20 mouse cellular contexts compared by ENCODE assay signal in genomic region chr1:138936169-138936568, GRCm38 (mm10). TPM values are rescaled to one million over a fixed set of nuclear protein-coding genes. Genes with fewer than 3 reads are reported as not detected.
A peak's percentile ranks its signal among the peaks of the same experiment; 100 is the strongest.
DNase-seq lines count a peak whose midpoint lies in the region; ATAC-seq and TF ChIP-seq lines count a peak whose summit lies in the region.
"Had no signal": no experiment of that assay in that cellular context is flagged by ENCODE, and none has a peak within 500 bp of the region (broad histone marks: within the 10 kb centered on the region; RNA-seq: fewer than 3 reads in every experiment).

No protein-coding gene starts in this region.

- peak overlapping the region; percentile 47; the same call in 1 of the 2 replicates for H3K27ac ChIP-seq in embryonic fibroblast, embryonic 13.5 days (ENCODE audit: insufficient read depth, low read length)
- no peak overlapping the region for H3K27ac ChIP-seq in forebrain, embryonic 14.5 days (ENCODE audit: low read depth, low read length)
- H3K27ac ChIP-seq: forebrain, embryonic 15.5 days; hindbrain, embryonic 10.5 days; hindbrain, embryonic 13.5 days; intestine, embryonic 15.5 days had no signal

- H3ac ChIP-seq in C2C12 (ENCODE audit: control insufficient read depth, insufficient read length, low read depth) = no peak overlapping the region

- no peak for TF ChIP-seq POLR2A in embryonic fibroblast, embryonic 13.5 days (IDR thresholded peaks at IDR 0.05; ENCODE audit: low read depth, low read length)

- H3K9me3 ChIP-seq in forebrain, embryonic 14.5 days (replicated peaks; ENCODE audit: control insufficient read depth, low read length) = no peaks in the 10 kb centered on the region
- H3K9me3 ChIP-seq: forebrain, embryonic 15.5 days; hindbrain, embryonic 10.5 days; hindbrain, embryonic 13.5 days; intestine, embryonic 15.5 days had no signal

- no peaks in the 10 kb centered on the region for H3K36me3 ChIP-seq in C2C12 (ENCODE audit: control insufficient read depth, insufficient read depth)
- no peaks in the 10 kb centered on the region for H3K36me3 ChIP-seq in forebrain, embryonic 14.5 days (ENCODE audit: control insufficient read depth, insufficient read depth, low read length)
- H3K36me3 ChIP-seq: forebrain, embryonic 15.5 days; hindbrain, embryonic 10.5 days; hindbrain, embryonic 13.5 days; intestine, embryonic 15.5 days had no signal

- H3K4me2 ChIP-seq in forebrain, embryonic 14.5 days (ENCODE audit: low read length) = no peak overlapping the region
- H3K4me2 ChIP-seq: forebrain, embryonic 15.5 days; heart, embryonic 11.5 days; hindbrain, embryonic 13.5 days; intestine, embryonic 15.5 days had no signal

- TF ChIP-seq CTCF in C2C12 (IDR thresholded peaks at IDR 0.05; ENCODE audit: control insufficient read depth, insufficient read depth, insufficient read length) = no peak
- no peak for TF ChIP-seq CTCF in embryonic fibroblast, embryonic 13.5 days (IDR thresholded peaks at IDR 0.05; ENCODE audit: borderline replicate concordance, insufficient read depth, low read length)

- no peak overlapping the region for H3K9ac ChIP-seq in forebrain, embryonic 14.5 days (ENCODE audit: low read length)
- H3K9ac ChIP-seq: forebrain, embryonic 15.5 days; hindbrain, embryonic 13.5 days; intestine, embryonic 15.5 days had no signal

- no peak for ATAC-seq in forebrain, embryonic 14.5 days
- ATAC-seq: forebrain, embryonic 15.5 days; hindbrain, embryonic 16.5 days; intestine, embryonic 15.5 days had no signal

- no peaks in the 10 kb centered on the region for H3K27me3 ChIP-seq in C2C12 (ENCODE audit: control insufficient read depth, insufficient read depth, insufficient read length)
- no peaks in the 10 kb centered on the region for H3K27me3 ChIP-seq in forebrain, embryonic 14.5 days (replicated peaks; ENCODE audit: control insufficient read depth, insufficient read depth, low read length)
- H3K27me3 ChIP-seq: forebrain, embryonic 15.5 days; hindbrain, embryonic 13.5 days; intestine, embryonic 15.5 days had no signal

- no peak overlapping the region for H3K4me3 ChIP-seq in C2C12 (ENCODE audit: insufficient read depth, poor library complexity, severe bottlenecking)
- no peak overlapping the region for H3K4me3 ChIP-seq in embryonic fibroblast, embryonic 13.5 days (ENCODE audit: insufficient read depth, low read length)
- no peak overlapping the region for H3K4me3 ChIP-seq in forebrain, embryonic 14.5 days (ENCODE audit: low read depth, low read length)
- H3K4me3 ChIP-seq: forebrain, embryonic 15.5 days; hindbrain, embryonic 10.5 days; hindbrain, embryonic 13.5 days; intestine, embryonic 15.5 days had no signal

- intact Hi-C loops in heart, postnatal 25 days (cut with DNase I) = no loop called here

- H3K79me2 ChIP-seq in C2C12 (ENCODE audit: control insufficient read depth, insufficient read depth) = no peaks in the 10 kb centered on the region

- 79% methylated on average over 6 of the region's 6 CpGs for WGBS in forebrain, embryonic 14.5 days

- DNase-seq in heart, adult 11 months = peak; percentile 19
- no peak for DNase-seq in heart, postnatal 25 days (ENCODE audit: low spot score)
- no peak for DNase-seq in forebrain, embryonic 14.5 days (ENCODE audit: low spot score)
- no peak for DNase-seq in cerebellum, adult 9-11 months
- DNase-seq: adrenal gland, adult 8-10 months; adrenal gland, postnatal 25 days; cerebellum, adult 11-12 months; cerebellum, adult 8-10 months; cerebellum, postnatal 14 days; gastrocnemius, postnatal 25 days; heart, postnatal 36 days; kidney, adult 18-20 months had no signal

- H3K4me1 ChIP-seq in embryonic fibroblast, embryonic 13.5 days (ENCODE audit: control insufficient read depth, insufficient read depth, low read length) = peaks cover 2% of the 10 kb centered on the region; the same call in 1 of the 2 replicates
- H3K4me1 ChIP-seq in forebrain, embryonic 14.5 days (ENCODE audit: control insufficient read depth, insufficient read depth, low read length) = no peaks in the 10 kb centered on the region
- H3K4me1 ChIP-seq: forebrain, embryonic 15.5 days; hindbrain, embryonic 10.5 days; hindbrain, embryonic 13.5 days; intestine, embryonic 15.5 days had no signal

- no peaks in the 10 kb centered on the region for H3K79me3 ChIP-seq in C2C12 (ENCODE audit: low read depth)

TF ChIP-seq in C2C12, 6 proteins besides CTCF, POLR2A, EP300 and RAD21:
- TF ChIP-seq FOSL1 (IDR thresholded peaks at IDR 0.05; ENCODE audit: insufficient read depth, low read length, poor library complexity, severe bottlenecking) (peak; percentile 68), MAX (IDR thresholded peaks at IDR 0.05) (no peak), MYOG (IDR thresholded peaks at IDR 0.05; ENCODE audit: control insufficient read depth, extremely low read depth, insufficient read length) (no peak), CEBPB (IDR thresholded peaks at IDR 0.05; ENCODE audit: low read depth) (peak; percentile 44), USF1 (IDR thresholded peaks at IDR 0.05; ENCODE audit: low read depth) (no peak), MYOD1 (IDR thresholded peaks at IDR 0.05; ENCODE audit: control insufficient read depth, insufficient read length, low read depth) (no peak)

RNA-seq across cellular contexts. Expression of gene Dennd1b, which starts 27.1 kb away (rescaled TPM):
- 10 to 100 TPM; 22.6 to 23.2 TPM for total RNA-seq in heart, postnatal 25 days (2021)
- polyA plus RNA-seq in C2C12 (2012; fragmentation: generic; extraction: Trizol) = 0.81 TPM
- 9.7 and 12.3 TPM in 2 replicates for polyA plus RNA-seq in embryonic fibroblast, embryonic 13.5 days (2011; ENCODE audit: insufficient read length, low read depth, missing spikeins)
- 6.1 and 8.4 TPM in 2 replicates for polyA plus RNA-seq in forebrain, embryonic 14.5 days (2014; fragmentation: Nextera tagmentation; extraction: Ambion mirVana)
